Mouse (Mus musculus): ENCODE measurements around the gene Dennd1b. TPM values are rescaled to one million over a fixed set of nuclear protein-coding genes. Genes with fewer than 3 reads are reported as not detected.
A peak's percentile ranks its signal among the peaks of the same experiment; 100 is the strongest.

Dennd1b gene
- polyA plus RNA-seq, 1 experiment from 2014 or later, result 18.3 TPM

- H3K36me3 ChIP-seq (ENCODE audit: control insufficient read depth, insufficient read depth), result peaks cover 6% of the 10 kb centered on the region; the same call in 1 of the 2 replicates
- no peak overlapping the region for H3K4me3 ChIP-seq (ENCODE audit: low read depth, low read length)
- H3K4me2 ChIP-seq (replicated peaks; ENCODE audit: low read depth), result 0 out of 2 replicates have a peak overlapping the region, but pooled peaks have one; percentile 3
- H3K9ac ChIP-seq (ENCODE audit: low read depth, low read length), result no peak overlapping the region
- no peaks in the 10 kb centered on the region for H3K27me3 ChIP-seq (replicated peaks; ENCODE audit: control insufficient read depth, insufficient read depth, low read length)
- peak overlapping the region; percentile 55 for H3K27ac ChIP-seq (ENCODE audit: low read depth, low read length)
- no peak for ATAC-seq
- TF ChIP-seq CTCF (IDR thresholded peaks at IDR 0.05; ENCODE audit: low read depth), result no peak
- 47% methylated on average over 7 of the region's 7 CpGs for WGBS
- H3K9me3 ChIP-seq (ENCODE audit: control insufficient read depth), result no peaks in the 10 kb centered on the region
- peaks cover 17% of the 10 kb centered on the region; the same call in 1 of the 2 replicates for H3K4me1 ChIP-seq (replicated peaks; ENCODE audit: control insufficient read depth, insufficient read depth, low read length)
Observed at GRCm38 (mm10) chr1:138967450-138967849, 4.2 kb downstream of the Dennd1b start.

- Histone ChIP-seq H3K4me1 (replicated peaks; ENCODE audit: control insufficient read depth, insufficient read depth, low read length) (peaks cover 13% of the 10 kb centered on the region; the same call in 1 of the 2 replicates), H3K4me3 (ENCODE audit: low read depth, low read length) (no peak overlapping the region), H3K27me3 (replicated peaks; ENCODE audit: control insufficient read depth, insufficient read depth, low read length) (no peaks in the 10 kb centered on the region), H3K9ac (ENCODE audit: low read depth, low read length) (no peak overlapping the region), H3K9me3 (ENCODE audit: control insufficient read depth) (no peaks in the 10 kb centered on the region), H3K27ac (ENCODE audit: low read depth, low read length) (no peak overlapping the region), H3K36me3 (ENCODE audit: control insufficient read depth, insufficient read depth) (peaks cover 6% of the 10 kb centered on the region; the same call in 1 of the 2 replicates), H3K4me2 (replicated peaks; ENCODE audit: low read depth) (no peak overlapping the region)
- no peak for TF ChIP-seq CTCF (IDR thresholded peaks at IDR 0.05; ENCODE audit: low read depth)
- WGBS, result 65% methylated on average over 4 of the region's 4 CpGs
- no peak for ATAC-seq
Observed at GRCm38 (mm10) chr1:138970053-138970452, 6.8 kb downstream of the Dennd1b start.

- ATAC-seq, result no peak
- Histone ChIP-seq H3K4me3 (ENCODE audit: low read depth, low read length) (no peak overlapping the region), H3K27me3 (replicated peaks; ENCODE audit: control insufficient read depth, insufficient read depth, low read length) (no peaks in the 10 kb centered on the region), H3K9me3 (ENCODE audit: control insufficient read depth) (no peaks in the 10 kb centered on the region), H3K4me2 (replicated peaks; ENCODE audit: low read depth) (no peak overlapping the region), H3K9ac (ENCODE audit: low read depth, low read length) (no peak overlapping the region), H3K27ac (ENCODE audit: low read depth, low read length) (no peak overlapping the region), H3K36me3 (ENCODE audit: control insufficient read depth, insufficient read depth) (no peaks in the 10 kb centered on the region), H3K4me1 (replicated peaks; ENCODE audit: control insufficient read depth, insufficient read depth, low read length) (no peaks in the 10 kb centered on the region)
- WGBS, result 60% methylated on average over 6 of the region's 6 CpGs
- TF ChIP-seq CTCF (IDR thresholded peaks at IDR 0.05; ENCODE audit: low read depth), result no peak
Observed at GRCm38 (mm10) chr1:138973541-138974224, 10.4 kb downstream of the Dennd1b start.

- Histone ChIP-seq H3K27me3 (replicated peaks; ENCODE audit: control insufficient read depth, insufficient read depth, low read length) (no peaks in the 10 kb centered on the region), H3K4me3 (ENCODE audit: low read depth, low read length) (no peak overlapping the region), H3K4me1 (replicated peaks; ENCODE audit: control insufficient read depth, insufficient read depth, low read length) (no peaks in the 10 kb centered on the region), H3K27ac (ENCODE audit: low read depth, low read length) (no peak overlapping the region), H3K9ac (ENCODE audit: low read depth, low read length) (no peak overlapping the region), H3K4me2 (replicated peaks; ENCODE audit: low read depth) (no peak overlapping the region), H3K36me3 (ENCODE audit: control insufficient read depth, insufficient read depth) (no peaks in the 10 kb centered on the region), H3K9me3 (ENCODE audit: control insufficient read depth) (no peaks in the 10 kb centered on the region)
- no peak for ATAC-seq
- 58% methylated on average over 8 of the region's 8 CpGs for WGBS
- TF ChIP-seq CTCF (IDR thresholded peaks at IDR 0.05; ENCODE audit: low read depth), result no peak
Observed at GRCm38 (mm10) chr1:138974836-138975235, 11.6 kb downstream of the Dennd1b start.

- no peak overlapping the region for H3K9ac ChIP-seq (ENCODE audit: low read depth, low read length)
- H3K4me3 ChIP-seq (ENCODE audit: low read depth, low read length), result no peak overlapping the region
- H3K4me2 ChIP-seq (replicated peaks; ENCODE audit: low read depth), result no peak overlapping the region
- ATAC-seq, result no peak
- no peak for TF ChIP-seq CTCF (IDR thresholded peaks at IDR 0.05; ENCODE audit: low read depth)
- no peaks in the 10 kb centered on the region for H3K36me3 ChIP-seq (ENCODE audit: control insufficient read depth, insufficient read depth)
- no peaks in the 10 kb centered on the region for H3K27me3 ChIP-seq (replicated peaks; ENCODE audit: control insufficient read depth, insufficient read depth, low read length)
- H3K4me1 ChIP-seq (replicated peaks; ENCODE audit: control insufficient read depth, insufficient read depth, low read length), result no peaks in the 10 kb centered on the region
- H3K9me3 ChIP-seq (ENCODE audit: control insufficient read depth), result no peaks in the 10 kb centered on the region
- no peak overlapping the region for H3K27ac ChIP-seq (ENCODE audit: low read depth, low read length)
- 38% methylated on average over 1 of the region's 1 CpGs for WGBS
Observed at GRCm38 (mm10) chr1:138975945-138976344, 12.7 kb downstream of the Dennd1b start.

- Histone ChIP-seq H3K4me1 (replicated peaks; ENCODE audit: control insufficient read depth, insufficient read depth, low read length) (peaks cover 11% of the 10 kb centered on the region; the same call in 1 of the 2 replicates), H3K4me3 (ENCODE audit: low read depth, low read length) (no peak overlapping the region), H3K4me2 (replicated peaks; ENCODE audit: low read depth) (no peak overlapping the region; the same call in 1 of the 2 replicates), H3K36me3 (ENCODE audit: control insufficient read depth, insufficient read depth) (no peaks in the 10 kb centered on the region), H3K27me3 (replicated peaks; ENCODE audit: control insufficient read depth, insufficient read depth, low read length) (no peaks in the 10 kb centered on the region), H3K9ac (ENCODE audit: low read depth, low read length) (no peak overlapping the region), H3K27ac (ENCODE audit: low read depth, low read length) (0 out of 2 replicates have a peak overlapping the region, but pooled peaks have one; percentile 1), H3K9me3 (ENCODE audit: control insufficient read depth) (no peaks in the 10 kb centered on the region)
- ATAC-seq, result peak; percentile 66
- no peak for TF ChIP-seq CTCF (IDR thresholded peaks at IDR 0.05; ENCODE audit: low read depth)
- 58% methylated on average over 7 of the region's 7 CpGs for WGBS
Observed at GRCm38 (mm10) chr1:138982203-138982602, 19.0 kb downstream of the Dennd1b start.
